Mouse (Mus musculus) left cerebral cortex, postnatal 25 days (tissue): ENCODE results near the gene Irgq. TPM values are rescaled to one million over a fixed set of nuclear protein-coding genes. Genes with fewer than 3 reads are reported as not detected.

ENCODE experiments used
- DNase-seq, 2 experiments: peaks; one replicate each; pipeline ENCODE4 v3.0.0; 2022; ENCODE audit warnings: low spot score in 2 of 2, mixed read lengths in 1 of 2
- intact Hi-C: fragments of 180-260 bp; cut with DNase I; formaldehyde crosslinking; loops from one replicate; pipeline ENCODE4 v1.15.1; 2025
- total RNA-seq, 2 experiments: library from RNA; stranded (reverse); gene quantifications; 2 replicates each; pipeline ENCODE4 v1.2.3; 2021

Irgq gene
- total RNA-seq, 2 experiments from 2014 or later, result 87.8 to 88.6 TPM

GRCm38 (mm10) chr7:24574224-24574796 lies 43.8 kb downstream of the Irgq start:
- intact Hi-C loops, result no loop called here
- no peak for DNase-seq

DNA sequence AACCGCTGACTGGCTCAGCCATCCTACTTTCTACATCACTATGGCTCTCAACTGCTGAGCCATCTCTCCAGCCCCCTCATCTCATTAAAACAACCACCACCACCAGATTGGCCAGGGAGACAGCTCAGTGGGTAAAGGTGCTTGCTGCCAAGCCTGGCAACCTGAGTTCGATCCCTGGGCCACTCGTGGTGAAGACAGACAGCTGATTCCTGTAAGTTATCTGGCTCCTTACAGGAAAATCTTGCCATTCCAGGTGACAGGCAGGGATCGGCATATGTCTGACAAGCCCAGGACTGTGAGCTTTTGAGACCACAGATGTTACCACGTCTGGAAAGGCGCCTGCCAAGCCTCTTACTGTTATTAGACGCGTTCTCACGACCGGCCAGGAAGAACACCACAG lies 47.3 kb downstream of the Irgq start:
- intact Hi-C loops, result no loop called here
- DNase-seq, result no peak

GRCm38 (mm10) chr7:24584876-24585275 lies 54.4 kb downstream of the Irgq start:
- intact Hi-C loops, result no loop called here
- DNase-seq, result no peak

GRCm38 (mm10) chr7:24585995-24586394 lies 55.5 kb downstream of the Irgq start:
- intact Hi-C loops, result no loop called here
- DNase-seq, result no peak

DNA sequence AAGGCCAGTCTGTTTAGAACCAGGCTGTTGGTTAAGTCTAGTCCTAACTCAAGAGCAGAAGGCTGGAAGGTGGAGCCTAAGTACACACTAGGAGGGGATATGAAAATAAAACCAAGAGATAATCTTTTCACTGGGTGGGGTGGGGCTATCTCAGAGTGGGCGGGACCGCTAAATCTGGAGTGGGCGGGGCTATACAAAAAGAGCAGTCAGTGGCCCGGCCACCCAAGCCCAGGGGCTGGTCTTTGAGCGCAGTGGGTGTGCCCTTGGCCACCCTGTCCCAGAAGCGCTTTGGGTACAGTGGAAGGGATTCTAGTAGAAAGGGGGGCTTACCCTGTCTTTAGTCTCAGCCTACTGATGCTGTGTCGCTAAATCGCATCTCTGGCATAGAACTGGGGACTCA lies 56.3 kb downstream of the Irgq start:
- no peak for DNase-seq
- intact Hi-C loops, result loop anchor here (1.0 kb wide), 1 partner anchor 14 kb away; no protein-coding TSS in a partner anchor

GRCm38 (mm10) chr7:24587330-24588105 lies 57.0 kb downstream of the Irgq start, which contains the start of the genes Ethe1 and Zfp575:
Ethe1 (plus strand) TSS chr7:24587543.
Zfp575 (minus strand) TSS chr7:24587641.
- intact Hi-C loops, result loop anchor here (1.0 kb wide), 1 partner anchor 14 kb away; no protein-coding TSS in a partner anchor
- peak; percentile 79 to 93 for DNase-seq

Other genes with a start within 250 kb of the Irgq start
- gene Zfp61, start 229.5 kb upstream of the Irgq start, total RNA-seq, result 10 to 100 TPM; 19.3 to 20.8 TPM
- gene Zfp94, start 214.0 kb upstream of the Irgq start, total RNA-seq, result 10 to 100 TPM; 13.2 to 16.9 TPM
- gene Tescl, start 196.8 kb upstream of the Irgq start, total RNA-seq, result not detected
- not detected for gene Lypd5, start 181.5 kb upstream of the Irgq start, total RNA-seq
- gene Kcnn4, start 160.4 kb upstream of the Irgq start, total RNA-seq, result under 1 TPM in 1 of 2 experiments, not detected in 1; 0.50 TPM
- 10 to 100 TPM; 38.1 to 40.2 TPM for gene Smg9, start 131.1 kb upstream of the Irgq start, total RNA-seq
- under 1 TPM; 0.34 to 0.57 TPM for gene Irgc1, start 78.4 kb upstream of the Irgq start, total RNA-seq
- under 1 TPM; 0.71 to 0.73 TPM for gene Plaur, start 68.2 kb upstream of the Irgq start, total RNA-seq
- 100 to 1,000 TPM; 243 to 246 TPM for gene Cadm4, start 48.7 kb upstream of the Irgq start, total RNA-seq
- 10 to 100 TPM; 45.7 to 52.6 TPM for gene Zfp428, start 23.7 kb upstream of the Irgq start, total RNA-seq
- gene AC161166.1, start 18.2 kb upstream of the Irgq start, total RNA-seq, result not detected
- gene Pinlyp, start 15.4 kb downstream of the Irgq start, total RNA-seq, result not detected
- gene Xrcc1, start 15.6 kb downstream of the Irgq start, total RNA-seq, result 10 to 100 TPM; 34.6 to 37.6 TPM
- 10 to 100 TPM; 11.1 to 13.2 TPM for gene Ethe1, start 56.9 kb downstream of the Irgq start, total RNA-seq
- 1 to 10 TPM; 6.7 TPM for gene Zfp575, start 57.0 kb downstream of the Irgq start, total RNA-seq
- under 1 TPM; 0.16 to 0.27 TPM for gene Phldb3, start 80.1 kb downstream of the Irgq start, total RNA-seq
- under 1 TPM; 0.73 to 0.92 TPM for gene Lypd3, start 105.9 kb downstream of the Irgq start, total RNA-seq
- gene Tex101, start 146.0 kb downstream of the Irgq start, total RNA-seq, result not detected
- not detected for gene BC049730, start 178.6 kb downstream of the Irgq start, total RNA-seq
- not detected for gene Gm4763, start 196.2 kb downstream of the Irgq start, total RNA-seq
- gene Cd177, start 229.6 kb downstream of the Irgq start, total RNA-seq, result not detected
- gene Ceacam10, start 246.5 kb downstream of the Irgq start, total RNA-seq, result not detected